Comparison of ENCODE assay signal across 8 mouse cellular contexts in the genomic region with DNA sequence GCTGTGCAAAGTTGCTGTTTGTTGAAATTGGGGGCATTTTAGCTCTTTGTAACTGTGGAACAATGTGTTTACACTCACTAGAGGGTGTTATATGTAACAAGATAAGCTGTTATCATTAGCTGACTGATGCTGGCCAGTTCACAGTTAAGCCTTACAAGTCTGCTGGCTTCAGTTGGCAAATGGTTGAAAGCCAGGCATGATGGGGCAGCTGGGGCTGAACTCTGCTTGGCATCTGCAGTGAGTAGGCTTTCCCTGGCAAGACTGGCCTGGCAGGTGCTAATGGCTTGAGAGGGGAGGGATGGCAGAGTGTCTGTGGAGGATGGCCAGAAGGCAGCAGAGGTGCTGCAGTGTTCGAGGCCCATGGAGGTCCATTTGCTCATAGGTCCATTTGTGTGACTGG. TPM values are rescaled to one million over a fixed set of nuclear protein-coding genes. Genes with fewer than 3 reads are reported as not detected.
DNase-seq lines count a peak whose midpoint lies in the region; ATAC-seq and TF ChIP-seq lines count a peak whose summit lies in the region.
"Had no signal": no experiment of that assay in that cellular context is flagged by ENCODE, and none has a peak within 500 bp of the region (broad histone marks: within the 10 kb centered on the region; RNA-seq: fewer than 3 reads in every experiment).

No protein-coding gene starts in this region.

- H3K4me1 ChIP-seq in lung, embryonic 15.5 days, result peaks cover 17% of the 10 kb centered on the region
- H3K4me1 ChIP-seq in kidney, postnatal 0 days (replicated peaks; ENCODE audit: insufficient read depth, low read length), result peaks cover 13% of the 10 kb centered on the region; the same call in 1 of the 2 replicates

- no peak for TF ChIP-seq POLR2A in myocyte (IDR thresholded peaks at IDR 0.05; ENCODE audit: insufficient read length, low read depth)

- H3K4me3 ChIP-seq in lung, embryonic 15.5 days, result no peak overlapping the region
- no peak overlapping the region for H3K4me3 ChIP-seq in kidney, postnatal 0 days (replicated peaks; ENCODE audit: low read depth, low read length)
- H3K4me3 ChIP-seq in myocyte, result peak overlapping the region; percentile 6
- H3K4me3 ChIP-seq: midbrain, embryonic 12.5 days had no signal

- no peak overlapping the region for H3ac ChIP-seq in myocyte (ENCODE audit: control insufficient read depth, insufficient read length)

- H3K9me3 ChIP-seq in lung, embryonic 15.5 days, result no peaks in the 10 kb centered on the region
- no peaks in the 10 kb centered on the region for H3K9me3 ChIP-seq in kidney, postnatal 0 days (replicated peaks; ENCODE audit: low read length)
- H3K9me3 ChIP-seq: midbrain, embryonic 12.5 days had no signal

- H3K4me2 ChIP-seq in lung, embryonic 15.5 days, result 0 out of 2 replicates have a peak overlapping the region, but pooled peaks have one; percentile 18
- H3K4me2 ChIP-seq in kidney, postnatal 0 days (ENCODE audit: low read length), result peak overlapping the region; percentile 19
- H3K4me2 ChIP-seq in myocyte (ENCODE audit: low read depth), result peak overlapping the region; percentile 95
- H3K4me2 ChIP-seq: midbrain, embryonic 12.5 days had no signal

- DNase-seq in lung, postnatal 36 days, result no peak
- peak; percentile 57 for DNase-seq in c-Kit-positive CD71-positive TER-119-positive erythroid progenitor cells, embryonic 14.5 days (ENCODE audit: low spot score)
- peak; percentile 66 for DNase-seq in gastrocnemius, postnatal 10 days
- no peak for DNase-seq in kidney, postnatal 0 days (ENCODE audit: low spot score)
- DNase-seq in thymus, postnatal 36 days, result no peak

- no peak for TF ChIP-seq CTCF in kidney, postnatal 0 days (IDR thresholded peaks at IDR 0.05; ENCODE audit: low read depth)

- WGBS in lung, embryonic 15.5 days, result 54% methylated on average over 1 of the region's 1 CpGs
- WGBS in kidney, postnatal 0 days, result 76% methylated on average over 1 of the region's 1 CpGs

- no peak overlapping the region for H3K9ac ChIP-seq in lung, embryonic 15.5 days
- peak overlapping the region; percentile 13; the same call in 1 of the 2 replicates for H3K9ac ChIP-seq in kidney, postnatal 0 days (ENCODE audit: low read depth, low read length)
- H3K9ac ChIP-seq: midbrain, embryonic 12.5 days had no signal

- H3K36me3 ChIP-seq in lung, embryonic 15.5 days, result no peaks in the 10 kb centered on the region
- H3K36me3 ChIP-seq in kidney, postnatal 0 days (ENCODE audit: insufficient read depth, low read length), result 0 out of 2 replicates have a peak, but pooled peaks cover under 1% of the 10 kb centered on the region
- H3K36me3 ChIP-seq in myocyte (ENCODE audit: control insufficient read depth, insufficient read depth), result no peaks in the 10 kb centered on the region
- H3K36me3 ChIP-seq: midbrain, embryonic 12.5 days had no signal

- no peak for ATAC-seq in lung, embryonic 15.5 days (ENCODE audit: borderline replicate concordance, extremely low read depth, low FRiP score, low TSS enrichment)
- ATAC-seq in kidney, postnatal 0 days (replicated peaks; ENCODE audit: low FRiP score, low read depth), result no peak

- H3K27ac ChIP-seq in lung, embryonic 15.5 days, result no peak overlapping the region
- peak overlapping the region; percentile 81 for H3K27ac ChIP-seq in kidney, postnatal 0 days
- H3K27ac ChIP-seq: midbrain, embryonic 12.5 days had no signal

- H3K79me2 ChIP-seq in myocyte (ENCODE audit: control insufficient read depth, insufficient read depth), result no peaks in the 10 kb centered on the region

- peaks cover 10% of the 10 kb centered on the region; the same call in 1 of the 2 replicates for H3K27me3 ChIP-seq in lung, embryonic 15.5 days
- no peaks in the 10 kb centered on the region for H3K27me3 ChIP-seq in kidney, postnatal 0 days (ENCODE audit: insufficient read depth, low read length)
- no peaks in the 10 kb centered on the region for H3K27me3 ChIP-seq in myocyte (ENCODE audit: control insufficient read depth, insufficient read depth, insufficient read length)

TF ChIP-seq in myocyte, 11 proteins besides CTCF, POLR2A, EP300 and RAD21:
- TF ChIP-seq TCF3 (IDR thresholded peaks at IDR 0.05; ENCODE audit: insufficient read length, low read depth) (peak; percentile 65), USF1 (IDR thresholded peaks at IDR 0.05; ENCODE audit: low read depth) (no peak), MYOD1 (IDR thresholded peaks at IDR 0.05; ENCODE audit: control insufficient read depth in 1 of 3, insufficient read length in 2 of 3, low read depth in 2 of 3) (peak; percentile 84 to 98 (median 96)), MYOG (IDR thresholded peaks at IDR 0.05; ENCODE audit: control insufficient read depth in 1 of 3, insufficient read depth in 1 of 3, insufficient read length in 2 of 3, low read depth in 2 of 3) (peak; percentile 87 to 98 (median 93)), MAX (IDR thresholded peaks at IDR 0.05; ENCODE audit: low read depth) (no peak), CEBPB (IDR thresholded peaks at IDR 0.05; ENCODE audit: insufficient read depth, poor library complexity, severe bottlenecking) (no peak), TCF12 (IDR thresholded peaks at IDR 0.05; ENCODE audit: insufficient read depth, poor library complexity, severe bottlenecking) (peak; percentile 70)

RNA-seq across cellular contexts. Expression of a gene that starts 6.1 kb away (rescaled TPM):
- polyA plus RNA-seq in lung, embryonic 15.5 days (2015; fragmentation: Nextera tagmentation; extraction: Ambion mirVana), result 2.1 and 2.5 TPM in 2 replicates
- 1 to 10 TPM; 4.8 to 7.2 TPM for total RNA-seq in gastrocnemius, postnatal 10 days (2021)
- polyA plus RNA-seq in kidney, postnatal 0 days (2015; fragmentation: Nextera tagmentation; extraction: Ambion mirVana), result 12.7 and 16.3 TPM in 2 replicates
- 8.2 TPM for polyA plus RNA-seq in myocyte (2012; fragmentation: generic; extraction: Trizol)

Comparison
In these comparisons a context has a peak if more than half of its experiments do, and no peak if none do; other contexts are left out.
1. H3K4me2 ChIP-seq: peak in every context shown above with its lines; median percentile 95 in myocyte; 19 in kidney, postnatal 0 days; 18 in lung, embryonic 15.5 days.
2. DNase-seq: peak in c-Kit-positive CD71-positive TER-119-positive erythroid progenitor cells, embryonic 14.5 days (single experiment) and gastrocnemius, postnatal 10 days (single experiment); none in lung, postnatal 36 days (single experiment), kidney, postnatal 0 days (single experiment) and thymus, postnatal 36 days (0 of 2).